Mouse (Mus musculus) ES-Bruce4 (cell line): ENCODE data around the gene Srgap1. TPM values are rescaled to one million over a fixed set of nuclear protein-coding genes. Genes with fewer than 3 reads are reported as not detected.
"Not testable (repeated sequence)": the region's sequence is repeated elsewhere in the genome, so short reads cannot be mapped to it uniquely, and the experiment has no call there.

Source experiments
- H3K27ac ChIP-seq: 2 replicates; pipeline ENCODE4 v1.5.1; 2012; ENCODE audit warnings: low read length, inconsistent platforms; ENCODE audit not compliant: insufficient read depth
- H3K27me3 ChIP-seq: 2 replicates; pipeline ENCODE4 v1.6.1; 2012; ENCODE audit warnings: mild to moderate bottlenecking, low read length, inconsistent platforms; ENCODE audit not compliant: control insufficient read depth, poor library complexity, insufficient read depth, severe bottlenecking
- H3K36me3 ChIP-seq: 2 replicates; pipeline ENCODE4 v1.6.1; 2012; ENCODE audit warnings: inconsistent platforms, mild to moderate bottlenecking, low read length, moderate library complexity; ENCODE audit not compliant: control insufficient read depth, poor library complexity, insufficient read depth, severe bottlenecking
- H3K4me1 ChIP-seq: one replicate; pipeline ENCODE4 v1.8.1; 2011; ENCODE audit warnings: low read length; ENCODE audit not compliant: control insufficient read depth, insufficient read depth
- H3K4me3 ChIP-seq: 2 replicates; pipeline ENCODE4 v1.5.1; 2011; ENCODE audit warnings: low read depth, mild to moderate bottlenecking, low read length
- H3K9ac ChIP-seq: 2 replicates; pipeline ENCODE4 v1.6.1; 2012; ENCODE audit warnings: low read depth, mild to moderate bottlenecking, inconsistent platforms; ENCODE audit not compliant: poor library complexity, severe bottlenecking
- H3K9me3 ChIP-seq: replicated peaks from 2 replicates; pipeline ENCODE4 v1.6.1; 2012; ENCODE audit warnings: mild to moderate bottlenecking, low read length, inconsistent platforms; ENCODE audit not compliant: control insufficient read depth, poor library complexity, insufficient read depth, severe bottlenecking
- CTCF ChIP-seq: IDR thresholded peaks from one replicate; pipeline ENCODE4 v1.8.1; 2011; ENCODE audit warnings: low read depth, low read length
- EP300 ChIP-seq: IDR thresholded peaks from 2 replicates; pipeline ENCODE4 v1.6.1; 2011; ENCODE audit warnings: low read depth, low read length; ENCODE audit not compliant: insufficient read depth
- POLR2A ChIP-seq: IDR thresholded peaks from one replicate; pipeline ENCODE4 v1.8.1; 2011; ENCODE audit warnings: low read length; ENCODE audit not compliant: insufficient read depth
- polyA plus RNA-seq: library from polyadenylated mRNA; stranded (reverse); fragments of >200 nt; gene quantifications from 2 replicates; pipeline ENCODE4 v1.2.4, GENCODE M21; 2011; ENCODE audit warnings: low read depth; ENCODE audit not compliant: missing spikeins, insufficient read depth, insufficient read length

Gene Srgap1
- polyA plus RNA-seq, 1 experiment, result 8.0 TPM

GRCm38 (mm10) chr10:121781159-121781558 is 266.0 kb downstream of the Srgap1 start:
- no peaks in the 10 kb centered on the region for H3K27me3 ChIP-seq

GRCm38 (mm10) chr10:121775990-121776389 is 271.1 kb downstream of the Srgap1 start:
- H3K27me3 ChIP-seq, result no peaks in the 10 kb centered on the region
- no peaks in the 10 kb centered on the region for H3K4me1 ChIP-seq
- no peak overlapping the region for H3K9ac ChIP-seq
- H3K4me3 ChIP-seq, result no peak overlapping the region
- no peaks in the 10 kb centered on the region for H3K9me3 ChIP-seq
- TF ChIP-seq EP300, result no peak
- no peak for TF ChIP-seq CTCF
- TF ChIP-seq POLR2A, result no peak
- H3K36me3 ChIP-seq, result no peaks in the 10 kb centered on the region
- no peak overlapping the region for H3K27ac ChIP-seq

More at GRCm38 (mm10) chr10:121781159-121781558, 266.0 kb downstream of the Srgap1 start:
- Histone ChIP-seq H3K4me1 (no peaks in the 10 kb centered on the region), H3K9ac (no peak overlapping the region), H3K36me3 (no peaks in the 10 kb centered on the region), H3K9me3 (no peaks in the 10 kb centered on the region), H3K27ac (no peak overlapping the region), H3K4me3 (no peak overlapping the region)
- TF ChIP-seq CTCF, result no peak
- TF ChIP-seq POLR2A, result no peak
- TF ChIP-seq EP300, result no peak

- no peak for TF ChIP-seq POLR2A
- Histone ChIP-seq H3K36me3 (no peaks in the 10 kb centered on the region), H3K27me3 (no peaks in the 10 kb centered on the region), H3K9ac (no peak overlapping the region), H3K9me3 (no peaks in the 10 kb centered on the region), H3K4me1 (no peaks in the 10 kb centered on the region), H3K4me3 (no peak overlapping the region), H3K27ac (no peak overlapping the region)
Observed at GRCm38 (mm10) chr10:121773813-121774212, 273.3 kb downstream of the Srgap1 start.

GRCm38 (mm10) chr10:121770624-121771577 is 276.2 kb downstream of the Srgap1 start:
- Histone ChIP-seq H3K36me3 (no peaks in the 10 kb centered on the region), H3K4me1 (no peaks in the 10 kb centered on the region), H3K4me3 (no peak overlapping the region), H3K9me3 (no peaks in the 10 kb centered on the region), H3K27me3 (no peaks in the 10 kb centered on the region), H3K27ac (no peak overlapping the region), H3K9ac (no peak overlapping the region)
- TF ChIP-seq EP300 (no peak), POLR2A (no peak), CTCF (peak; percentile 44)

GRCm38 (mm10) chr10:121769711-121770110 is 277.4 kb downstream of the Srgap1 start:
- no peaks in the 10 kb centered on the region for H3K4me1 ChIP-seq
- no peaks in the 10 kb centered on the region for H3K9me3 ChIP-seq
- H3K9ac ChIP-seq, result no peak overlapping the region
- TF ChIP-seq EP300 (no peak), POLR2A (no peak), CTCF (no peak)
- H3K36me3 ChIP-seq, result no peaks in the 10 kb centered on the region
- H3K27ac ChIP-seq, result no peak overlapping the region
- no peak overlapping the region for H3K4me3 ChIP-seq
- no peaks in the 10 kb centered on the region for H3K27me3 ChIP-seq

GRCm38 (mm10) chr10:121767295-121767694 is 279.8 kb downstream of the Srgap1 start:
- not testable (repeated sequence) for H3K27ac ChIP-seq, H3K9ac ChIP-seq, H3K9me3 ChIP-seq, H3K27me3 ChIP-seq, H3K4me1 ChIP-seq, H3K36me3 ChIP-seq, H3K4me3 ChIP-seq
- TF ChIP-seq CTCF, result peak; percentile 51
